Mouse (Mus musculus) frontal cortex, adult (tissue): ENCODE data around the gene Sbds.

Experiments used
- ATAC-seq: cut with Nextera tagmentation; 2 replicates; pipeline ENCODE4 v1.9.2; 2017; ENCODE audit warnings: mild to moderate bottlenecking, moderate library complexity, mixed read lengths; ENCODE audit not compliant: low TSS enrichment

Sbds gene

GRCm38 (mm10) chr5:130255017-130255720, at the start of gene Sbds, which contains the start of gene Tyw1:
Gene Sbds (minus strand): TSS chr5:130255530.
Gene Tyw1 (plus strand): TSS chr5:130255619.
- peak; percentile 85 for ATAC-seq

- ATAC-seq: no peak
Observed at GRCm38 (mm10) chr5:130303611-130304010, 48.3 kb upstream of the Sbds start.

GRCm38 (mm10) chr5:130299526-130299925, 44.2 kb upstream of the Sbds start:
- no peak for ATAC-seq

GRCm38 (mm10) chr5:130298831-130299460, 43.6 kb upstream of the Sbds start:
- ATAC-seq: no peak

GRCm38 (mm10) chr5:130296071-130296470, 40.7 kb upstream of the Sbds start:
- ATAC-seq: no peak

GRCm38 (mm10) chr5:130294598-130294997, 39.3 kb upstream of the Sbds start:
- peak; percentile 40; the same call in 1 of the 2 replicates for ATAC-seq

- ATAC-seq: no peak
Observed at GRCm38 (mm10) chr5:130293941-130294340, 38.6 kb upstream of the Sbds start.

- ATAC-seq: no peak
Observed at GRCm38 (mm10) chr5:130292976-130293375, 37.6 kb upstream of the Sbds start.

GRCm38 (mm10) chr5:130290775-130291174, 35.4 kb upstream of the Sbds start:
- ATAC-seq: peak; percentile 88

- no peak for ATAC-seq
Observed at GRCm38 (mm10) chr5:130290242-130290641, 34.9 kb upstream of the Sbds start.

- no peak for ATAC-seq
Observed at GRCm38 (mm10) chr5:130288106-130288505, 32.8 kb upstream of the Sbds start.

- peak; percentile 85 for ATAC-seq
Observed at GRCm38 (mm10) chr5:130283079-130283732, 27.9 kb upstream of the Sbds start.

- no peak for ATAC-seq
Observed at GRCm38 (mm10) chr5:130278011-130278472, 22.7 kb upstream of the Sbds start.

- peak; percentile 41; the same call in 1 of the 2 replicates for ATAC-seq
Observed at GRCm38 (mm10) chr5:130275509-130275908, 20.2 kb upstream of the Sbds start.

- 0 out of 2 replicates have a peak, but pooled peaks have one; percentile 22 for ATAC-seq
Observed at GRCm38 (mm10) chr5:130273046-130273445, 17.7 kb upstream of the Sbds start.

GRCm38 (mm10) chr5:130272344-130272743, 17.0 kb upstream of the Sbds start:
- ATAC-seq: no peak

GRCm38 (mm10) chr5:130268976-130269375, 13.6 kb upstream of the Sbds start:
- peak; percentile 24; the same call in 1 of the 2 replicates for ATAC-seq

- no peak for ATAC-seq
Observed at GRCm38 (mm10) chr5:130267316-130267715, 12.0 kb upstream of the Sbds start.

GRCm38 (mm10) chr5:130266651-130267050, 11.3 kb upstream of the Sbds start:
- ATAC-seq: no peak

GRCm38 (mm10) chr5:130264433-130265005, 9.2 kb upstream of the Sbds start:
- ATAC-seq: no peak

GRCm38 (mm10) chr5:130263454-130263853, 8.1 kb upstream of the Sbds start:
- ATAC-seq: no peak

- no peak for ATAC-seq
Observed at GRCm38 (mm10) chr5:130257303-130257702, 2.0 kb upstream of the Sbds start.
